Mouse (Mus musculus) forebrain, postnatal 0 days (tissue): Measurements from ENCODE around the gene Rhbdd2. TPM values are rescaled to one million over a fixed set of nuclear protein-coding genes. Genes with fewer than 3 reads are reported as not detected.
"Not testable (repeated sequence)": the region's sequence is repeated elsewhere in the genome, so short reads cannot be mapped to it uniquely, and the experiment has no call there.

Experiments used
- ATAC-seq: fragments of 200-750 bp; cut with Nextera tagmentation; 2 replicates; pipeline ENCODE4 v1.8.0; 2017; ENCODE audit warnings: mild to moderate bottlenecking, moderate library complexity
- DNase-seq: peaks from one replicate; pipeline ENCODE4 v3.0.0-alpha.2; 2015
- H3K27ac ChIP-seq: fragments of 300-500 bp; sonication (generic); 2 replicates; pipeline ENCODE4 v1.5.1; 2014; ENCODE audit warnings: low read depth, mild to moderate bottlenecking, antibody characterized with exemption, low read length, moderate library complexity, mixed read lengths
- H3K27me3 ChIP-seq: fragments of 300-500 bp; sonication (generic); 2 replicates; pipeline ENCODE4 v1.6.1; 2014; ENCODE audit warnings: mild to moderate bottlenecking, low read length, mixed read lengths; ENCODE audit not compliant: insufficient read depth
- H3K36me3 ChIP-seq: fragments of 300-500 bp; sonication (generic); 2 replicates; pipeline ENCODE4 v1.6.1; 2014; ENCODE audit warnings: mild to moderate bottlenecking, moderate library complexity; ENCODE audit not compliant: insufficient read depth
- H3K4me1 ChIP-seq: fragments of 300-500 bp; sonication (generic); 2 replicates; pipeline ENCODE4 v1.6.1; 2014; ENCODE audit warnings: antibody characterized with exemption; ENCODE audit not compliant: insufficient read depth
- H3K4me2 ChIP-seq: fragments of 300-500 bp; sonication (generic); 2 replicates; pipeline ENCODE4 v1.6.1; 2014; ENCODE audit warnings: low read depth, mild to moderate bottlenecking, moderate library complexity
- H3K4me3 ChIP-seq: fragments of 300-500 bp; sonication (generic); 2 replicates; pipeline ENCODE4 v1.5.1; 2014; ENCODE audit warnings: low read depth, low read length, mixed read lengths
- H3K9ac ChIP-seq: fragments of 300-500 bp; sonication (generic); 2 replicates; pipeline ENCODE4 v1.6.1; 2014; ENCODE audit warnings: mild to moderate bottlenecking
- H3K9me3 ChIP-seq: fragments of 300-500 bp; sonication (generic); 2 replicates; pipeline ENCODE4 v1.6.1; 2016; ENCODE audit warnings: low read length
- CTCF ChIP-seq: sonication (generic); IDR thresholded peaks from 2 replicates; pipeline ENCODE4 v1.5.1; 2016; ENCODE audit warnings: antibody characterized with exemption, control low read depth, low read depth
- WGBS: fragments of 180-500 bp; shearing (Covaris S2); extraction: QIAGEN DNeasy Blood & Tissue Kit; methylation state at CpG from one replicate; pipeline ENCODE4 v1.1.7; 2014; 5-methylcytosine and 5-hydroxymethylcytosine counted together
- polyA plus RNA-seq: library from polyadenylated mRNA; unstranded; fragments of >200 nt; fragmentation: Nextera tagmentation; extraction: Ambion mirVana; gene quantifications from 2 replicates; pipeline ENCODE4 v1.2.1, GENCODE M21; 2015
- total RNA-seq: library from RNA; depleted of rRNA; stranded (reverse); fragments of >200 nt; gene quantifications from 2 replicates; pipeline ENCODE4 v1.2.3, GENCODE M21; 2014

Gene Rhbdd2
- total and polyA plus RNA-seq, 2 experiments from 2014 or later, result 19.0 to 120 TPM

- H3K9me3 ChIP-seq, result no peaks in the 10 kb centered on the region
- no peaks in the 10 kb centered on the region for H3K27me3 ChIP-seq
- ATAC-seq (no peak), DNase-seq (no peak)
- no peak overlapping the region for H3K9ac ChIP-seq
- WGBS, result 73% methylated on average over 4 of the region's 4 CpGs
- H3K4me3 ChIP-seq, result no peak overlapping the region
- no peaks in the 10 kb centered on the region for H3K36me3 ChIP-seq
- TF ChIP-seq CTCF, result no peak
- no peak overlapping the region for H3K27ac ChIP-seq
- no peak overlapping the region for H3K4me2 ChIP-seq
- no peaks in the 10 kb centered on the region for H3K4me1 ChIP-seq
These were observed 22.6 kb upstream of the Rhbdd2 start for GRCm38 (mm10) chr5:135609794-135610193.

GRCm38 (mm10) chr5:135619741-135620140 is 12.7 kb upstream of the Rhbdd2 start:
- not testable (repeated sequence) for H3K9ac ChIP-seq, ATAC-seq, H3K4me2 ChIP-seq, H3K27ac ChIP-seq, DNase-seq, H3K27me3 ChIP-seq, H3K36me3 ChIP-seq, H3K9me3 ChIP-seq, H3K4me3 ChIP-seq, H3K4me1 ChIP-seq
- WGBS, result 84% methylated on average over 10 of the region's 10 CpGs

GRCm38 (mm10) chr5:135620526-135620925 is 11.9 kb upstream of the Rhbdd2 start:
- Histone ChIP-seq H3K27me3 (no peaks in the 10 kb centered on the region), H3K27ac (no peak overlapping the region), H3K4me2 (no peak overlapping the region), H3K9ac (no peak overlapping the region), H3K9me3 (no peaks in the 10 kb centered on the region), H3K4me1 (no peaks in the 10 kb centered on the region), H3K36me3 (no peaks in the 10 kb centered on the region), H3K4me3 (no peak overlapping the region)
- ATAC-seq (no peak), DNase-seq (no peak)
- no peak for TF ChIP-seq CTCF
- 88% methylated on average over 9 of the region's 9 CpGs for whole genome bisulfite sequencing

GRCm38 (mm10) chr5:135621725-135622124 is 10.7 kb upstream of the Rhbdd2 start:
- Histone ChIP-seq H3K27me3 (no peaks in the 10 kb centered on the region), H3K4me2 (no peak overlapping the region), H3K9ac (no peak overlapping the region), H3K9me3 (no peaks in the 10 kb centered on the region), H3K4me3 (no peak overlapping the region), H3K27ac (no peak overlapping the region), H3K36me3 (no peaks in the 10 kb centered on the region), H3K4me1 (no peaks in the 10 kb centered on the region)
- 83% methylated on average over 10 of the region's 10 CpGs for WGBS
- no peak for TF ChIP-seq CTCF
- ATAC-seq (no peak), DNase-seq (no peak)

- Histone ChIP-seq H3K9ac (no peak overlapping the region), H3K4me2 (no peak overlapping the region), H3K27ac (no peak overlapping the region), H3K36me3 (no peaks in the 10 kb centered on the region), H3K4me1 (no peaks in the 10 kb centered on the region), H3K27me3 (no peaks in the 10 kb centered on the region), H3K4me3 (no peak overlapping the region), H3K9me3 (no peaks in the 10 kb centered on the region)
- no peak for DNase-seq
- 84% methylated on average over 18 of the region's 18 CpGs for WGBS
- TF ChIP-seq CTCF, result no peak
- no peak for ATAC-seq
These were observed 9.3 kb upstream of the Rhbdd2 start for GRCm38 (mm10) chr5:135623006-135623563.

- peaks cover 3% of the 10 kb centered on the region for H3K4me1 ChIP-seq
- no peaks in the 10 kb centered on the region for H3K9me3 ChIP-seq
- ATAC-seq (no peak), DNase-seq (no peak)
- H3K27me3 ChIP-seq, result no peaks in the 10 kb centered on the region
- WGBS, result 39% methylated on average over 10 of the region's 10 CpGs
- H3K4me2 ChIP-seq, result peak overlapping the region; percentile 21; the same call in 1 of the 2 replicates
- H3K27ac ChIP-seq, result no peak overlapping the region
- no peak overlapping the region for H3K4me3 ChIP-seq
- no peak overlapping the region for H3K9ac ChIP-seq
- H3K36me3 ChIP-seq, result no peaks in the 10 kb centered on the region
- TF ChIP-seq CTCF, result no peak
These were observed 3.5 kb upstream of the Rhbdd2 start for GRCm38 (mm10) chr5:135628916-135629315.

- TF ChIP-seq CTCF, result no peak
- no peaks in the 10 kb centered on the region for H3K27me3 ChIP-seq
- DNase-seq, result no peak
These were observed 3.0 kb upstream of the Rhbdd2 start for GRCm38 (mm10) chr5:135629401-135629800.

More at GRCm38 (mm10) chr5:135629401-135629800, 3.0 kb upstream of the Rhbdd2 start:
- no peak for ATAC-seq
- Histone ChIP-seq H3K9ac (no peak overlapping the region), H3K4me3 (no peak overlapping the region), H3K4me2 (no peak overlapping the region), H3K9me3 (no peaks in the 10 kb centered on the region), H3K36me3 (no peaks in the 10 kb centered on the region), H3K27ac (no peak overlapping the region), H3K4me1 (peaks cover 6% of the 10 kb centered on the region)
- WGBS, result 83% methylated on average over 3 of the region's 3 CpGs
